Mouse (Mus musculus): ENCODE data around the gene Epm2aip1. TPM values are rescaled to one million over a fixed set of nuclear protein-coding genes. Genes with fewer than 3 reads are reported as not detected.
A peak's percentile ranks its signal among the peaks of the same experiment; 100 is the strongest.

The Epm2aip1 gene
- total RNA-seq, 2 experiments from 2014 or later, result 77.8 to 79.7 TPM

- no peak for DNase-seq (ENCODE audit: low spot score in 2 of 2)
- intact Hi-C loops (cut with DNase I), result loop anchor here (1.0 kb wide), 1 partner anchor 23 kb away; no protein-coding TSS in a partner anchor
Observed at GRCm38 (mm10) chr9:111313793-111314192, 42.1 kb downstream of the Epm2aip1 start.

- intact Hi-C loops (cut with DNase I), result loop anchor here (1.0 kb wide), 1 partner anchor 24 kb away; no protein-coding TSS in a partner anchor
- DNase-seq (ENCODE audit: low spot score in 2 of 2), result peak; percentile 61 to 75
Observed at GRCm38 (mm10) chr9:111314219-111314618, 42.5 kb downstream of the Epm2aip1 start.

DNA sequence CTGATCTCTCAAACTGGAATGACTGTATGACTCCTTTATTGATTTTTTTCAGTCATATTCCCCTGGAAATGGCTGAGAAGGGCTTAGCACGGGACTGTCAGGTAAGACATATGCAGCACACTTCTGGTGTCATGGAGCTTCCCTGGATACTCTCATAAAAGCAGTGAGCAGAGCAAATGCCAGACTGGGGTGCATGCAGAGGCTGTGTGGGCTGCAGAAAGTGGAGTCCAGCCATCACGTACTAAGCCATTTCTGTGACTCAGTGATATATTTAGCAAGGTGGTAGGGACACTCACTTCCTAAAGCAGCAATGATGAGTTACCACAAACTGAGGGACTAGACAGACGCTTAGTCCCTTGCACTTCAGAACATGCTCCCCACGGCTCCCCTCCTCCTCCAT, 49.2 kb downstream of the Epm2aip1 start:
- peak in 1 of 2 experiments; percentile 40 for DNase-seq (ENCODE audit: low spot score in 2 of 2)
- intact Hi-C loops (cut with DNase I), result no loop called here

- no peak for DNase-seq (ENCODE audit: low spot score in 2 of 2)
- intact Hi-C loops (cut with DNase I), result no loop called here
Observed at GRCm38 (mm10) chr9:111324881-111325280, 53.2 kb downstream of the Epm2aip1 start.

Other genes starting within 250 kb of the Epm2aip1 start
- under 1 TPM; 0.49 to 0.84 TPM for gene Ccrl2, start 214.4 kb upstream of the Epm2aip1 start, total RNA-seq (2021)
- 10 to 100 TPM; 37.1 to 47.9 TPM for gene Lrrfip2, start 154.3 kb upstream of the Epm2aip1 start, total RNA-seq (2021)
- gene Mlh1, start 138 bp upstream of the Epm2aip1 start, total RNA-seq (2021), result 10 to 100 TPM; 13.5 to 18.4 TPM
- 100 to 1,000 TPM; 213 to 319 TPM for gene Trank1, start 39.8 kb downstream of the Epm2aip1 start, total RNA-seq (2021)
- 10 to 100 TPM; 53.8 to 57.3 TPM for gene Dclk3, start 167.2 kb downstream of the Epm2aip1 start, total RNA-seq (2021)

Measured in left cerebral cortex, postnatal 36 days (tissue).